Mouse (Mus musculus): ENCODE measurements around the gene Pitx1. TPM values are rescaled to one million over a fixed set of nuclear protein-coding genes. Genes with fewer than 3 reads are reported as not detected.

Gene Pitx1
- polyA plus RNA-seq, 2 experiments, result 59.5 to 63.1 TPM

DNA sequence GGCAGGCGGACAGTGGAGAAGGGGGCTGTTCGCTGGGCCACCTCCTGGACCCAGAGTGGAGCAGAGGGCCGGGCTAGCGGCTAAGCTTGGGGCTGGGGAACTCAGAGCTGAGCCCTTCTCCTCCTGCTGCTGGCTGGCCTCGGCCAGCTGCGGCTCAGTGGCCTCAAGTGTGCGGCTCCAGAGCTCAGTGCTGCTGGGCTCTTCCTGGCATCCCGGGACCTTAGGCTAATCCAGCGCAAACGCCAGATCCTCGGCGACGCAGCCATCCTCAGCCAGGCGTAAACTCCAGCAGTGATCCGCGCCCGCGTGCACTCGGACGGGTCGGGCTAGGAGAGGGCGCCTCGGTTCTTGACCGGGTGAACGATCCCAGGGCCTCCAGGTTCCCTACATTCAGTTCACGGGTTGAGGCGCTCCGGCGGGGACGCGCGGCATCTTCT is 10.7 kb downstream of the Pitx1 start:
- 4% methylated on average over 31 of the region's 32 CpGs for WGBS
- H3K27ac ChIP-seq (replicated peaks; ENCODE audit: low read depth, low read length), result peak overlapping the region; percentile 73
- no peaks in the 10 kb centered on the region for H3K9me3 ChIP-seq (ENCODE audit: control insufficient read depth, low read length)
- peaks cover 45% of the 10 kb centered on the region for H3K36me3 ChIP-seq (ENCODE audit: control insufficient read depth, insufficient read depth, low read length)
- peak overlapping the region; percentile 66 for H3K4me2 ChIP-seq (replicated peaks; ENCODE audit: low read depth, low read length, severe bottlenecking)
- H3K9ac ChIP-seq (ENCODE audit: low read depth, low read length, severe bottlenecking), result peak overlapping the region; percentile 77
- 0 out of 2 replicates have a peak, but pooled peaks have one; percentile 3 for ATAC-seq (ENCODE audit: low FRiP score, low read depth)
- no peak for DNase-seq (ENCODE audit: low spot score)
- H3K27me3 ChIP-seq (ENCODE audit: control insufficient read depth, insufficient read depth, low read length), result peaks cover 55% of the 10 kb centered on the region; the same call in 1 of the 2 replicates
- H3K4me1 ChIP-seq (ENCODE audit: control insufficient read depth, insufficient read depth, low read length), result peaks cover 31% of the 10 kb centered on the region
- no peak for TF ChIP-seq POLR2A (IDR thresholded peaks at IDR 0.05; ENCODE audit: borderline replicate concordance, extremely low read depth, insufficient read depth, insufficient read length)
- H3K4me3 ChIP-seq (replicated peaks; ENCODE audit: low read length), result peak overlapping the region; percentile 36

DNA sequence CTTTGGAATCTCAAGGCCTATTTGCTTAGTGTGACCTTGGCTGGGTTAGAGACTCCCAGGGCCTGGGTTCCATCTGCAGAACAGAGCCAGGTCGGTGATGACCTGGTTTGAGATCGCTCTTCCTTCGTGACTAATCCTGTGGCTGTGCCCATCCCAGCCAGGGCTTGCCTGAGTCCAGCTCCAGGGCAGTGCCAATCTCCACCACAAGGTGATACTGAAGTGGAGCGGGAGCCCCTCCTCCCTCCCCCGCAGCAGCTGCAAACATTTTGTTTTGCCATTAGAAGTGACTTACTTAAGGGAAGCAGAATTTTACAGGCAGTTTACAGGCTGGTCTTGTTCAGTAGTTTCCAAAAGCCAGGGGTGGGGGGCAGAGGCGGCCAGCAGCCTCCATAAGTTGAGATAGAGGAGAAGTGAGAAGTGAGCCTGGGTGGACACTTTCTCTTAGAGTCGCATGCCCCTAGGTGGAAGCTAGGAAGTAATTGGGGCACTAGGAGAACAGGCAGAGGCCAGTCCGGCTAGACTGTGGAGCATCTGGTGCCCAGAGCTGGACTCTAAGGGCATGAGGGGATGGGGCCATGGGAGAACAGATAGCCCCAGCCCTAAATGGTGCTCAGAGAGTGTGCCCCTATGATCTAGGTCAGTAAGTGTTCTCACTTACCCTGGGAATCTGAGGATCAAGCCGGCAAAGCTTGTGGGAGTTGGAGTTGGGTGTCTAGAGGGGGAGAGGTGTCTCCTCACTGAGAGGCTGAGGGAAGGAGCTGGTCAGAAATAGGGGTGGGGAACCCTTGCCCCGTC is 11.6 kb downstream of the Pitx1 start:
- Histone ChIP-seq H3K9ac (ENCODE audit: low read depth, low read length, severe bottlenecking) (peak overlapping the region; percentile 77), H3K27me3 (ENCODE audit: control insufficient read depth, insufficient read depth, low read length) (peaks cover 48% of the 10 kb centered on the region; the same call in 1 of the 2 replicates), H3K36me3 (ENCODE audit: control insufficient read depth, insufficient read depth, low read length) (peaks cover 45% of the 10 kb centered on the region), H3K4me3 (replicated peaks; ENCODE audit: low read length) (peak overlapping the region; percentile 36; the same call in 1 of the 2 replicates), H3K4me1 (ENCODE audit: control insufficient read depth, insufficient read depth, low read length) (peaks cover 31% of the 10 kb centered on the region), H3K9me3 (ENCODE audit: control insufficient read depth, low read length) (no peaks in the 10 kb centered on the region), H3K4me2 (replicated peaks; ENCODE audit: low read depth, low read length, severe bottlenecking) (peak overlapping the region; percentile 66), H3K27ac (replicated peaks; ENCODE audit: low read depth, low read length) (0 out of 2 replicates have a peak overlapping the region, but pooled peaks have one; percentile 73)
- no peak; the same call in 1 of the 2 replicates for ATAC-seq (ENCODE audit: low FRiP score, low read depth)
- WGBS, result 15% methylated on average over 10 of the region's 10 CpGs
- no peak for TF ChIP-seq POLR2A (IDR thresholded peaks at IDR 0.05; ENCODE audit: borderline replicate concordance, extremely low read depth, insufficient read depth, insufficient read length)
- DNase-seq (ENCODE audit: low spot score), result no peak

DNA sequence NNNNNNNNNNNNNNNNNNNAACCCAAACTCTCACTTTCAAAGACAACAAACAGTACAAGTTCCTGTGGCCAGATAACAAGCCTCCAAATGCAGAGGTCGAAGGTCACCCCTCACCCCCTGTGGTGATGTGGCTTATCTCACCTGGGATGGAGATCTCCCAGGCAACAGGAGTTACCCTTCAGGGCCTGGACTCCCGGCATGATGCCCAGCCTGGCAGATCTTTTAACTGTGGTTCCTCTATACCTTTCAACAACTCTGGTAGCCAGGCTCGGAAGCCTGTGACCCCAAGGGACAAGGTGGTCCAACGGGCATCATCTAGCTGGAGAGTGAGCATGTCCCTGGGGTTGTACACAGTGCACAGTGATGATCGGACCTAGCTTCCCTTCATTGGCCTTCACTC is 13.5 kb downstream of the Pitx1 start:
- Histone ChIP-seq H3K4me2 (replicated peaks; ENCODE audit: low read depth, low read length, severe bottlenecking) (no peak overlapping the region), H3K27me3 (ENCODE audit: control insufficient read depth, insufficient read depth, low read length) (peaks cover 30% of the 10 kb centered on the region; the same call in 1 of the 2 replicates), H3K36me3 (ENCODE audit: control insufficient read depth, insufficient read depth, low read length) (peaks cover 29% of the 10 kb centered on the region), H3K9ac (ENCODE audit: low read depth, low read length, severe bottlenecking) (no peak overlapping the region), H3K4me3 (replicated peaks; ENCODE audit: low read length) (no peak overlapping the region), H3K4me1 (ENCODE audit: control insufficient read depth, insufficient read depth, low read length) (peaks cover 27% of the 10 kb centered on the region), H3K27ac (replicated peaks; ENCODE audit: low read depth, low read length) (no peak overlapping the region), H3K9me3 (ENCODE audit: control insufficient read depth, low read length) (no peaks in the 10 kb centered on the region)
- no peak for TF ChIP-seq POLR2A (IDR thresholded peaks at IDR 0.05; ENCODE audit: borderline replicate concordance, extremely low read depth, insufficient read depth, insufficient read length)
- no peak for DNase-seq (ENCODE audit: low spot score)
- WGBS, result 53% methylated on average over 5 of the region's 5 CpGs
- ATAC-seq (ENCODE audit: low FRiP score, low read depth), result no peak

DNA sequence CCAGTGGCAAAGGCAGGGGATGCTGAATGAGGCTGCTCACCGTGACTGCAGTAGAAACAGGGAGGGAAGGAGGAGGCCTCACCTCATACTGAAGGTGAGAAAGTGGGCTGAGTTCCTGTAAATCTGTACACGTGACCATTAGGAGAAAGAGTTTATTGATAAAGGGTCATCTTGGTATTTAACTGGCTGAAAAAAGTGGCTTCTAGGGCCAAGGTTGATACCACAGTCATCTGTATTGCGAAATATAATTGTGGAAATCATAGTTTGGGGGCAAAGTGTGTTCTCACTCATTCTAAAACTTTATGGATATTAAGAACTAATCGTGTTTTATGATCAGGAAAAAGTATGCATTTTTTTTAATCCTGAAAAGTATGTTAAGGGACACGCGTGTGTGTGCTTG is 21.2 kb downstream of the Pitx1 start:
- TF ChIP-seq POLR2A (IDR thresholded peaks at IDR 0.05; ENCODE audit: borderline replicate concordance, extremely low read depth, insufficient read depth, insufficient read length), result no peak
- Histone ChIP-seq H3K27ac (replicated peaks; ENCODE audit: low read depth, low read length) (no peak overlapping the region), H3K4me3 (replicated peaks; ENCODE audit: low read length) (no peak overlapping the region), H3K9me3 (ENCODE audit: control insufficient read depth, low read length) (no peaks in the 10 kb centered on the region), H3K9ac (ENCODE audit: low read depth, low read length, severe bottlenecking) (no peak overlapping the region), H3K27me3 (ENCODE audit: control insufficient read depth, insufficient read depth, low read length) (no peaks in the 10 kb centered on the region), H3K36me3 (ENCODE audit: control insufficient read depth, insufficient read depth, low read length) (no peaks in the 10 kb centered on the region), H3K4me2 (replicated peaks; ENCODE audit: low read depth, low read length, severe bottlenecking) (no peak overlapping the region), H3K4me1 (ENCODE audit: control insufficient read depth, insufficient read depth, low read length) (peaks cover 29% of the 10 kb centered on the region)
- no peak for ATAC-seq (ENCODE audit: low FRiP score, low read depth)
- no peak for DNase-seq (ENCODE audit: low spot score)
- 74% methylated on average over 6 of the region's 6 CpGs for WGBS

DNA sequence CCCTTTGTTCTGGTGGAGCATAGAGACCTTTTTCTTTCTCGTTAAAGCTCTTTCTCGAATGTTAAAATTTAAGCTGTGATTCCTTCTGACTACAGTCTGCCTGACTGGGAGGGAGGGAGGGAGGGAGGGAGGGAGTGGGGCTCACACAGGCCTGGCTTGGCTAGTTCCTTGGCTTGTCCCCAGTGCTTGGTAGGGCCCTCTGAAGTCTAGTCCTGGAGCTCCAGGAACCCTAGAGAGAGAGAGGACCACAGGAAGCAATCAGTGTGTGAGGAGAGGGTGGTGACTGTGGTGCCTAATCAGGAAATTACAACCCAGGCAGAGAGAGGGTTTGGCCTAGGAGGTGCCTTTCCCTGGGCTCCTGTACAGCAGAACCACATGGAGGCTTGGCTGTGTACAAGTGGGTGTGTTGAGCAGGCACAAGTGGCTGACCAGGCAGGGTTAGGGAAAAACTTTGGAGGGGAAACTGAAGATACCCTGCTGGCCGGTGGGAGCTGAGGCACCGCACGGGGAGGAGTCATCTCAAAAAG is 22.4 kb downstream of the Pitx1 start:
- Histone ChIP-seq H3K4me1 (ENCODE audit: control insufficient read depth, insufficient read depth, low read length) (peaks cover 27% of the 10 kb centered on the region), H3K27ac (replicated peaks; ENCODE audit: low read depth, low read length) (0 out of 2 replicates have a peak overlapping the region, but pooled peaks have one; percentile 33), H3K9me3 (ENCODE audit: control insufficient read depth, low read length) (no peaks in the 10 kb centered on the region), H3K36me3 (ENCODE audit: control insufficient read depth, insufficient read depth, low read length) (no peaks in the 10 kb centered on the region), H3K27me3 (ENCODE audit: control insufficient read depth, insufficient read depth, low read length) (no peaks in the 10 kb centered on the region), H3K4me2 (replicated peaks; ENCODE audit: low read depth, low read length, severe bottlenecking) (no peak overlapping the region), H3K4me3 (replicated peaks; ENCODE audit: low read length) (no peak overlapping the region), H3K9ac (ENCODE audit: low read depth, low read length, severe bottlenecking) (no peak overlapping the region)
- DNase-seq (ENCODE audit: low spot score) (no peak), ATAC-seq (ENCODE audit: low FRiP score, low read depth) (peak; percentile 45; the same call in 1 of the 2 replicates)
- no peak for TF ChIP-seq POLR2A (IDR thresholded peaks at IDR 0.05; ENCODE audit: borderline replicate concordance, extremely low read depth, insufficient read depth, insufficient read length)
- WGBS, result 47% methylated on average over 5 of the region's 5 CpGs
